Mouse (Mus musculus) left cerebral cortex, postnatal 25 days (tissue): ENCODE measurements at regions not wholly inside any gene's neighbourhood (a gene's known extent, or its start where the extent isn't known, plus 50 kb on each side); places are given as distances from the start of the nearest gene placed in this dataset.

ENCODE experiments used
- DNase-seq, 2 experiments: peaks; one replicate each; pipeline ENCODE4 v3.0.0; 2022; ENCODE audit warnings: low spot score in 2 of 2, mixed read lengths in 1 of 2
- intact Hi-C: fragments of 180-260 bp; cut with DNase I; formaldehyde crosslinking; loops from one replicate; pipeline ENCODE4 v1.15.1; 2025

- DNase-seq = peak in 1 of 2 experiments; percentile 8
- intact Hi-C loops = loop anchor here (10.0 kb wide), 1 partner anchor 508 kb away; no protein-coding TSS in a partner anchor
Measured at GRCm38 (mm10) chr10:96722491-96722890, 105.7 kb downstream of the Btg1 start.

- DNase-seq = no peak
- intact Hi-C loops = loop anchor here (10.0 kb wide), 1 partner anchor 508 kb away; no protein-coding TSS in a partner anchor
Measured at GRCm38 (mm10) chr10:96723071-96723470, 106.3 kb downstream of the Btg1 start.

- intact Hi-C loops = loop anchor here (10.0 kb wide), 1 partner anchor 510 kb away; no protein-coding TSS in a partner anchor
- DNase-seq = no peak
Measured at GRCm38 (mm10) chr10:96724436-96725175, 107.8 kb downstream of the Btg1 start.

GRCm38 (mm10) chr10:96726801-96727780 is 110.3 kb downstream of the Btg1 start:
- intact Hi-C loops = loop anchor here (2.0 to 10.0 kb wide), 2 partner anchors 352 to 512 kb away; no protein-coding TSS in a partner anchor
- DNase-seq = peak; percentile 36 to 77

GRCm38 (mm10) chr10:96733581-96733980 is 116.8 kb downstream of the Btg1 start:
- no peak for DNase-seq
- intact Hi-C loops = no loop called here

GRCm38 (mm10) chr10:96735146-96735545 is 118.3 kb downstream of the Btg1 start:
- no peak for DNase-seq
- intact Hi-C loops = no loop called here

GRCm38 (mm10) chr10:96735885-96736628 is 119.3 kb downstream of the Btg1 start:
- intact Hi-C loops = no loop called here
- no peak for DNase-seq

- intact Hi-C loops = no loop called here
- DNase-seq = no peak
Measured at GRCm38 (mm10) chr10:96737972-96738371, 121.2 kb downstream of the Btg1 start.

- intact Hi-C loops = no loop called here
- no peak for DNase-seq
Measured at GRCm38 (mm10) chr10:96738606-96739005, 121.8 kb downstream of the Btg1 start.

- DNase-seq = no peak
- intact Hi-C loops = no loop called here
Measured at GRCm38 (mm10) chr10:96744167-96744777, 127.5 kb downstream of the Btg1 start.

GRCm38 (mm10) chr10:96747015-96747663 is 130.3 kb downstream of the Btg1 start:
- intact Hi-C loops = no loop called here
- no peak for DNase-seq

GRCm38 (mm10) chr10:96750861-96751260 is 134.1 kb downstream of the Btg1 start:
- DNase-seq = peak; percentile 4 to 48
- intact Hi-C loops = no loop called here

GRCm38 (mm10) chr10:96751580-96752264 is 134.9 kb downstream of the Btg1 start:
- peak; percentile 41 to 50 for DNase-seq
- intact Hi-C loops = no loop called here

- no peak for DNase-seq
- intact Hi-C loops = no loop called here
Measured at GRCm38 (mm10) chr10:96752531-96752930, 135.7 kb downstream of the Btg1 start.

- intact Hi-C loops = no loop called here
- no peak for DNase-seq
Measured at GRCm38 (mm10) chr10:96753521-96753920, 136.7 kb downstream of the Btg1 start.

GRCm38 (mm10) chr10:96755674-96756073 is 138.9 kb downstream of the Btg1 start:
- intact Hi-C loops = no loop called here
- no peak for DNase-seq

GRCm38 (mm10) chr10:96756355-96757084 is 139.7 kb downstream of the Btg1 start:
- DNase-seq = no peak
- intact Hi-C loops = no loop called here

GRCm38 (mm10) chr10:96757311-96757710 is 140.5 kb downstream of the Btg1 start:
- DNase-seq = no peak
- intact Hi-C loops = no loop called here
